In genomic region chr2:35624380-35625006, GRCm38 (mm10) we compare ENCODE assay signal across 9 mouse cellular contexts.
DNase-seq lines count a peak whose midpoint lies in the region; ATAC-seq and TF ChIP-seq lines count a peak whose summit lies in the region.
"Had no signal": no experiment of that assay in that cellular context is flagged by ENCODE, and none has a peak within 500 bp of the region (broad histone marks: within the 10 kb centered on the region; RNA-seq: fewer than 3 reads in every experiment).

No protein-coding gene starts in this region.

- intact Hi-C loops in gastrocnemius, adult 2 months (cut with DNase I) = loop anchor here (5.0 kb wide), 1 partner anchor 77 kb away; no protein-coding TSS in a partner anchor
- intact Hi-C loops in gastrocnemius, postnatal 14 days (cut with DNase I; ENCODE audit: low total_unique reads) = no loop called here

- 64% methylated on average over 5 of the region's 5 CpGs for WGBS in lung, embryonic 14.5 days
- 54% methylated on average over 5 of the region's 5 CpGs for WGBS in heart, embryonic 15.5 days
- 81% methylated on average over 5 of the region's 5 CpGs for WGBS in neural tube, embryonic 15.5 days

- H3K36me3 ChIP-seq in lung, embryonic 14.5 days (ENCODE audit: insufficient read depth) = peaks cover 20% of the 10 kb centered on the region; the same call in 1 of the 2 replicates
- no peaks in the 10 kb centered on the region for H3K36me3 ChIP-seq in heart, embryonic 15.5 days
- H3K36me3 ChIP-seq in neural tube, embryonic 15.5 days = no peaks in the 10 kb centered on the region
- H3K36me3 ChIP-seq: liver, embryonic 15.5 days had no signal

- no peak overlapping the region; the same call in 1 of the 2 replicates for H3K9ac ChIP-seq in lung, embryonic 14.5 days
- H3K9ac ChIP-seq in heart, embryonic 15.5 days = no peak overlapping the region; the same call in 1 of the 2 replicates
- H3K9ac ChIP-seq in neural tube, embryonic 15.5 days (replicated peaks) = no peak overlapping the region
- H3K9ac ChIP-seq: liver, embryonic 15.5 days had no signal

- H3K4me2 ChIP-seq in lung, embryonic 14.5 days = peak overlapping the region; percentile 79
- H3K4me2 ChIP-seq in heart, embryonic 15.5 days = peak overlapping the region; percentile 90
- peak overlapping the region; percentile 97; the same call in 1 of the 2 replicates for H3K4me2 ChIP-seq in neural tube, embryonic 15.5 days
- H3K4me2 ChIP-seq: liver, embryonic 15.5 days had no signal

- no peaks in the 10 kb centered on the region for H3K27me3 ChIP-seq in lung, embryonic 14.5 days (ENCODE audit: insufficient read depth, low read length)
- H3K27me3 ChIP-seq in heart, embryonic 15.5 days = no peaks in the 10 kb centered on the region
- no peaks in the 10 kb centered on the region for H3K27me3 ChIP-seq in neural tube, embryonic 15.5 days (replicated peaks)

- TF ChIP-seq CTCF in gastrocnemius, adult 2 months (IDR thresholded peaks at IDR 0.05) = peak; percentile 19; the same call in 1 of the 2 replicates
- TF ChIP-seq CTCF in lung, embryonic 14.5 days (IDR thresholded peaks at IDR 0.05; ENCODE audit: low read depth) = peak; percentile 30; the same call in 1 of the 2 replicates

- peak overlapping the region; percentile 87 for H3K27ac ChIP-seq in gastrocnemius, adult 2 months
- H3K27ac ChIP-seq in lung, embryonic 14.5 days (ENCODE audit: low read depth) = no peak overlapping the region
- H3K27ac ChIP-seq in heart, embryonic 15.5 days = no peak overlapping the region
- H3K27ac ChIP-seq in neural tube, embryonic 15.5 days (replicated peaks) = no peak overlapping the region
- H3K27ac ChIP-seq: liver, embryonic 15.5 days had no signal

- H3K4me1 ChIP-seq in lung, embryonic 14.5 days (ENCODE audit: insufficient read depth) = peaks cover 62% of the 10 kb centered on the region
- peaks cover 96% of the 10 kb centered on the region for H3K4me1 ChIP-seq in heart, embryonic 15.5 days (replicated peaks)
- H3K4me1 ChIP-seq in neural tube, embryonic 15.5 days = peaks cover 62% of the 10 kb centered on the region

- H3K9me3 ChIP-seq in lung, embryonic 14.5 days (ENCODE audit: low read depth, low read length) = no peaks in the 10 kb centered on the region
- no peaks in the 10 kb centered on the region for H3K9me3 ChIP-seq in heart, embryonic 15.5 days (replicated peaks)
- H3K9me3 ChIP-seq in neural tube, embryonic 15.5 days (replicated peaks) = no peaks in the 10 kb centered on the region
- H3K9me3 ChIP-seq: liver, embryonic 15.5 days had no signal

- ATAC-seq in lung, embryonic 14.5 days (ENCODE audit: insufficient read depth) = no peak
- ATAC-seq in heart, embryonic 15.5 days (replicated peaks; ENCODE audit: insufficient number of reproducible peaks, insufficient read depth, low FRiP score, low read depth) = no peak
- ATAC-seq in neural tube, embryonic 15.5 days (ENCODE audit: low FRiP score) = no peak

- DNase-seq in gastrocnemius, adult 2 months = no peak
- no peak for DNase-seq in gastrocnemius, postnatal 14 days
- no peak for DNase-seq in lung, embryonic 14.5 days
- no peak for DNase-seq in lung, postnatal 4 days
- DNase-seq in urinary bladder, postnatal 25 days (ENCODE audit: low spot score) = no peak
- no peak for DNase-seq in embryo, embryonic 9.5 days (ENCODE audit: extremely low spot score)

- H3K4me3 ChIP-seq in gastrocnemius, adult 2 months = peak overlapping the region; percentile 75
- no peak overlapping the region; the same call in 1 of the 2 replicates for H3K4me3 ChIP-seq in lung, embryonic 14.5 days (ENCODE audit: low read depth, low read length)
- H3K4me3 ChIP-seq in heart, embryonic 15.5 days = peak overlapping the region; percentile 78
- H3K4me3 ChIP-seq in neural tube, embryonic 15.5 days (replicated peaks) = no peak overlapping the region
- H3K4me3 ChIP-seq: liver, embryonic 15.5 days had no signal

Comparison
In these comparisons a context has a peak if more than half of its experiments do, and no peak if none do; other contexts are left out.
1. H3K4me3 ChIP-seq: peak in gastrocnemius, adult 2 months (single experiment) and heart, embryonic 15.5 days (single experiment); none in lung, embryonic 14.5 days (single experiment) and neural tube, embryonic 15.5 days (single experiment).
2. Peak in every context shown above with its lines, with median percentiles within 50 percentile points of each other: H3K4me2 ChIP-seq.